Mouse (Mus musculus) kidney, adult 2 months (tissue): Measurements from ENCODE around the gene Siae.

Experiments
- CTCF ChIP-seq: fragments of 200-500 bp; conservative IDR thresholded peaks from 2 replicates; pipeline ENCODE4 v1.5.1; 2011; ENCODE audit warnings: low read depth, mild to moderate bottlenecking, control low read depth, low read length, moderate library complexity, mixed read lengths; ENCODE audit not compliant: insufficient read depth, insufficient read length
- POLR2A ChIP-seq: fragments of 200-500 bp; IDR thresholded peaks from one replicate; pipeline ENCODE4 v1.6.1; 2011; ENCODE audit warnings: low read depth, low read length, control low read depth

GRCm38 (mm10) chr9:37554838-37555748 lies at the start of gene Siae:
- no peak for TF ChIP-seq CTCF
- no peak for TF ChIP-seq POLR2A
